In genomic region chr5:144766026-144766425, GRCm38 (mm10) we compare ENCODE assay signal across 21 mouse cellular contexts.
"Had no signal": no experiment of that assay in that cellular context is flagged by ENCODE, and none has a peak within 500 bp of the region (broad histone marks: within the 10 kb centered on the region; RNA-seq: fewer than 3 reads in every experiment).

No protein-coding gene starts in this region.

- H3K27ac ChIP-seq: intestine, embryonic 15.5 days; left cerebral cortex, adult 2 months; limb, embryonic 12.5 days; limb, embryonic 15.5 days; liver, embryonic 14.5 days; stomach, postnatal 0 days had no signal

- ATAC-seq: hindbrain, embryonic 16.5 days; intestine, embryonic 15.5 days; liver, postnatal 0 days had no signal

- H3K4me3 ChIP-seq: intestine, embryonic 15.5 days; left cerebral cortex, adult 2 months; limb, embryonic 12.5 days; limb, embryonic 15.5 days; megakaryocyte, embryonic 14.5 days had no signal

- H3K36me3 ChIP-seq: intestine, embryonic 15.5 days had no signal

- H3K4me2 ChIP-seq: intestine, embryonic 15.5 days; limb, embryonic 12.5 days; limb, embryonic 15.5 days; liver, embryonic 11.5 days; lung, embryonic 14.5 days; midbrain, embryonic 11.5 days had no signal

- DNase-seq: left cerebral cortex, postnatal 4 days; liver, postnatal 0 days; lung, postnatal 10 days; lung, postnatal 36 days; midbrain, embryonic 14.5 days; right cerebral cortex, adult 18-20 months; right cerebral cortex, postnatal 14 days; right cerebral cortex, postnatal 4 days; thymus, adult 18-20 months; thymus, postnatal 36 days had no signal

- H3K9me3 ChIP-seq: intestine, embryonic 15.5 days; limb, embryonic 12.5 days; limb, embryonic 15.5 days; megakaryocyte, embryonic 14.5 days had no signal

- H3K9ac ChIP-seq: intestine, embryonic 15.5 days; limb, embryonic 12.5 days; limb, embryonic 15.5 days; liver, embryonic 14.5 days; liver, postnatal 0 days; lung, embryonic 14.5 days had no signal
